Mouse (Mus musculus): Measurements from ENCODE around the gene Adgrf3. TPM values are rescaled to one million over a fixed set of nuclear protein-coding genes. Genes with fewer than 3 reads are reported as not detected.

Gene Adgrf3
- polyA plus RNA-seq, 1 experiment from 2014 or later, result not detected

MicroRNAs within 50 kb of the gene (microRNA counts, 519-probe panel; counts per million panel counts)
- microRNA mmu-miR-1960, result 1,745 counts per million, percentile 10 among the panel's probes with 10 or more counts

Small RNA genes within 50 kb of the gene (microRNA-seq; reads per million reads assigned to microRNA genes)
- 1.4 reads per million for gene Mir1960 (ENCODE audit: borderline number of aligned reads)

Other genes with a start within 250 kb of the Adgrf3 start
- not detected in 2 replicates for gene Il6, start 192.6 kb downstream of the Adgrf3 start, polyA plus RNA-seq (2014; fragmentation: Nextera tagmentation; extraction: Ambion mirVana)
- gene Tyms, start 132.1 kb downstream of the Adgrf3 start, polyA plus RNA-seq (2014; fragmentation: Nextera tagmentation; extraction: Ambion mirVana), result 409 and 418 TPM in 2 replicates
- 3.1 TPM in 2 replicates for gene Garem2, start 100.6 kb downstream of the Adgrf3 start, polyA plus RNA-seq (2014; fragmentation: Nextera tagmentation; extraction: Ambion mirVana)
- gene 3110082J24Rik, start 99.6 kb downstream of the Adgrf3 start, polyA plus RNA-seq (2014; fragmentation: Nextera tagmentation; extraction: Ambion mirVana), result 0.62 and 0.85 TPM in 2 replicates
- 101 and 102 TPM in 2 replicates for gene Hadha, start 50.6 kb downstream of the Adgrf3 start, polyA plus RNA-seq (2014; fragmentation: Nextera tagmentation; extraction: Ambion mirVana)
- gene Hadhb, start 50.5 kb downstream of the Adgrf3 start, polyA plus RNA-seq (2014; fragmentation: Nextera tagmentation; extraction: Ambion mirVana), result 133 and 139 TPM in 2 replicates
- 18.7 and 19.9 TPM in 2 replicates for gene Selenoi, start 26.9 kb upstream of the Adgrf3 start, polyA plus RNA-seq (2014; fragmentation: Nextera tagmentation; extraction: Ambion mirVana)
- gene Drc1, start 75.7 kb upstream of the Adgrf3 start, polyA plus RNA-seq (2014; fragmentation: Nextera tagmentation; extraction: Ambion mirVana), result 0.20 and 0.21 TPM in 2 replicates

All from embryonic facial prominence, embryonic 11.5 days (tissue).